Mouse (Mus musculus): ENCODE measurements at regions not wholly inside any gene's neighbourhood (a gene's known extent, or its start where the extent isn't known, plus 50 kb on each side); places are given as distances from the start of the nearest gene placed in this dataset.

GRCm38 (mm10) chr17:64529296-64529994 is 71.1 kb upstream of the Man2a1 start:
- TF ChIP-seq POLR2A (IDR thresholded peaks at IDR 0.05; ENCODE audit: control insufficient read depth, low read depth, low read length) (no peak), CTCF (IDR thresholded peaks at IDR 0.05; ENCODE audit: control insufficient read depth, insufficient read depth, insufficient replicate concordance, low read depth, low read length) (peak; percentile 69; the same call in 1 of the 2 replicates)

Data from testis, adult 2 months (tissue).